Mouse (Mus musculus) layer of hippocampus, adult 11-12 months (tissue): Measurements from ENCODE around the gene Fbxo40.

ENCODE experiments used
- DNase-seq: peaks from one replicate; pipeline ENCODE4 v3.0.0; 2022; ENCODE audit warnings: low spot score

Gene Fbxo40

GRCm38 (mm10) chr16:36946459-36947159 lies 43.7 kb downstream of the Fbxo40 start:
- DNase-seq = no peak

GRCm38 (mm10) chr16:36944895-36945424 lies 45.3 kb downstream of the Fbxo40 start:
- DNase-seq = no peak

- no peak for DNase-seq
These were observed 46.7 kb downstream of the Fbxo40 start for GRCm38 (mm10) chr16:36943591-36943990.

- no peak for DNase-seq
These were observed 48.4 kb downstream of the Fbxo40 start for GRCm38 (mm10) chr16:36941895-36942294.

- DNase-seq = no peak
These were observed 49.0 kb downstream of the Fbxo40 start for GRCm38 (mm10) chr16:36941137-36941727.

- no peak for DNase-seq
These were observed 54.5 kb downstream of the Fbxo40 start for GRCm38 (mm10) chr16:36935814-36936213.

GRCm38 (mm10) chr16:36934841-36935620 lies 55.2 kb downstream of the Fbxo40 start, which contains the start of gene Hcls1:
Gene Hcls1, plus strand, starts transcription at chr16:36934983.
- DNase-seq = peak; percentile 35

GRCm38 (mm10) chr16:36934131-36934840 lies 56.0 kb downstream of the Fbxo40 start:
- DNase-seq = no peak

GRCm38 (mm10) chr16:36932546-36932945 lies 57.7 kb downstream of the Fbxo40 start:
- DNase-seq = no peak

GRCm38 (mm10) chr16:36931976-36932375 lies 58.3 kb downstream of the Fbxo40 start:
- DNase-seq = no peak

- no peak for DNase-seq
These were observed 58.9 kb downstream of the Fbxo40 start for GRCm38 (mm10) chr16:36931381-36931780.

GRCm38 (mm10) chr16:36930231-36931136 lies 59.8 kb downstream of the Fbxo40 start:
- no peak for DNase-seq

GRCm38 (mm10) chr16:36929216-36929615 lies 61.1 kb downstream of the Fbxo40 start:
- DNase-seq = no peak

GRCm38 (mm10) chr16:36928106-36928500 lies 62.2 kb downstream of the Fbxo40 start:
- no peak for DNase-seq

- no peak for DNase-seq
These were observed 62.7 kb downstream of the Fbxo40 start for GRCm38 (mm10) chr16:36927495-36928105.

GRCm38 (mm10) chr16:36926514-36927447 lies 63.5 kb downstream of the Fbxo40 start:
- DNase-seq = no peak

GRCm38 (mm10) chr16:36925797-36926196 lies 64.5 kb downstream of the Fbxo40 start:
- DNase-seq = no peak

GRCm38 (mm10) chr16:36925351-36925750 lies 64.9 kb downstream of the Fbxo40 start:
- DNase-seq = no peak

GRCm38 (mm10) chr16:36924312-36924711 lies 66.0 kb downstream of the Fbxo40 start:
- DNase-seq = no peak
